Mouse (Mus musculus): ENCODE measurements around the gene Stk35. TPM values are rescaled to one million over a fixed set of nuclear protein-coding genes. Genes with fewer than 3 reads are reported as not detected.

Gene Stk35
- total and polyA plus RNA-seq, 2 experiments from 2014 or later, result 4.4 to 14.8 TPM

DNA sequence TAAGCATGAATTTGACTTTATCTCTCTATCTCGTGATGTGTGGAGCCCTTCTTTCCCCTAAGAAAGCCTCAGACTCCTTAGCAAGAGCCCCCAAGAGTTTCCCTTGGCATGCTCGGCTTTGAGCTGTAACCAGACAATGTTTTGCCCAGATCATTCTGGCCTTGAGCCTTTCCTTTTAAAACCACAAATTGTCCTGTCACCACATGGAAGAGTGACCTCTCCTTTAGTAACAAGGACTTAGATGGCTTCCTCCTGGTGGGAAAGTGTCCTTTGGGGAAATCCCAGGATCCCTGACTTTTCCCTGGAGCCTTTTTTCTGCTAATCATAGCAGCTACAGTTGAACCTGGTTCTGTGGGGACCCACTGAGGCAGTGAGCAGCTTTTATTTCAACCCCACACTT is 19.2 kb downstream of the Stk35 start:
- Histone ChIP-seq H3K36me3 (ENCODE audit: insufficient read depth) (peaks cover 6% of the 10 kb centered on the region; the same call in 1 of the 2 replicates), H3K9me3 (ENCODE audit: low read length) (no peaks in the 10 kb centered on the region), H3K4me3 (ENCODE audit: low read depth, low read length) (no peak overlapping the region), H3K4me2 (ENCODE audit: low read depth) (no peak overlapping the region), H3K9ac (no peak overlapping the region), H3K27ac (ENCODE audit: low read depth, low read length) (no peak overlapping the region), H3K27me3 (ENCODE audit: insufficient read depth, low read length) (no peaks in the 10 kb centered on the region), H3K4me1 (ENCODE audit: insufficient read depth) (peaks cover 4% of the 10 kb centered on the region; the same call in 1 of the 2 replicates)
- WGBS, result 65% methylated on average over 2 of the region's 2 CpGs
- TF ChIP-seq CTCF (IDR thresholded peaks at IDR 0.05; ENCODE audit: low read depth), result no peak
- ATAC-seq, result no peak
- no peak for DNase-seq

DNA sequence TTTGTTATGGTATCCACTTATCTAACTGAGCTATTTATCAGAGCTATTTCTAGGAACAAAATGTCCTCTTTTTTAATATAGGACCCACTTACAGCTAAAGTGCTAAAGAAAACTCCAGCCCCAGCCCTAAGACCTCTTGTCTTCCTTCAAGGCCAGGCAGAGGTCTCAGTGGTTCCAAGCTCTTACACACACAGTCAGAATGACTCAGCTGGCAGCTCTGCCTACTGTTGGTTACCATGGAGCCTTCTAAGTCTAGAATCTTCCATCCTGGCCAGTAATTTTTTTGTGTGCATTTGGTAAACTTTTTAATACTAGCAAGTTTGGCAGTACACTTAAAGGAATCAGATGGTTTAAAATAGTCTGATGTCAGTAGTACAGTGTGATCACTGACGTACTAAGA is 19.6 kb downstream of the Stk35 start:
- H3K9ac ChIP-seq, result no peak overlapping the region
- H3K9me3 ChIP-seq (ENCODE audit: low read length), result no peaks in the 10 kb centered on the region
- no peak overlapping the region for H3K27ac ChIP-seq (ENCODE audit: low read depth, low read length)
- peaks cover 4% of the 10 kb centered on the region; the same call in 1 of the 2 replicates for H3K4me1 ChIP-seq (ENCODE audit: insufficient read depth)
- no peak for TF ChIP-seq CTCF (IDR thresholded peaks at IDR 0.05; ENCODE audit: low read depth)
- ATAC-seq (no peak), DNase-seq (no peak)
- H3K27me3 ChIP-seq (ENCODE audit: insufficient read depth, low read length), result no peaks in the 10 kb centered on the region
- WGBS, result 65% methylated on average over 1 of the region's 1 CpGs
- peaks cover 6% of the 10 kb centered on the region; the same call in 1 of the 2 replicates for H3K36me3 ChIP-seq (ENCODE audit: insufficient read depth)
- no peak overlapping the region for H3K4me2 ChIP-seq (ENCODE audit: low read depth)
- H3K4me3 ChIP-seq (ENCODE audit: low read depth, low read length), result no peak overlapping the region

DNA sequence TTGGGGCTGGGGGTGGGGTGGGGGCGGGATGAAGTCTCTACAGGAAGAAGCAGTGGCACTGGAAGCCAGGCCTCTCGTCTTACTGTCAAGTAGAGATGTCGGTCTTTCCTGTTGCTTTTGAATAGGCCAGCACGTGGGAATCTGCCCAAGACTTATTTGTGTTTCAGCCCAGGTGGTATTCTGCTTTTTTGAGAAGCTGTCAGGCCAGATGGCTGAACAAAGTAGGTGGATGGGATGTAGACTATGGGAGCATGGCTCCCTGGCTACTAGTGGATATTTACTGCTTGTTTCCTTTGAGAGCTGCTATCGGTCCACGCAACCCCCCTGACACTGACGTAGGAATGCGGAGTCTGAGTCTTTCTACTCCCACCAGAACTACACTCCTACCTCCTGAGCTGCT is 20.7 kb downstream of the Stk35 start:
- no peak for TF ChIP-seq CTCF (IDR thresholded peaks at IDR 0.05; ENCODE audit: low read depth)

DNA sequence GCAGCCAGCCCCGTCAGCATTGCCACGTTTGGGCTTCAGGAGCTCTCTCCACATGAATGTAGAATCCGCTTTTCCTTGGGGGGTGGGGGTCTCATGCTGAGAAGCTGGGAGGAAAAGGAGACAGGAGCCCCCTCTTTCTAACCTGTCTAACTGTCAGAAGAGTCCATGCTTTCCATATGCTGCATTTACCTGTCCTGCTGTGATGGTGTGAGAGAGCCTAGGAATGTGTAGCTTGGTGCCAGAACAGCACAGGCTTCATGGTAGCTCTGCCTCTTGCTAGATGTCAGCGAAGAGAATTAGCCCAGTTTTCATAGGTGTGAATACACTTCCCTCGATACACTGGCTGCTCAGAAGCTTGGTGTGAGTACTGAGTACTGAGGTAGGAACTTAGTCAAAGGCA is 21.3 kb downstream of the Stk35 start:
- TF ChIP-seq CTCF (IDR thresholded peaks at IDR 0.05; ENCODE audit: low read depth), result no peak
- H3K4me3 ChIP-seq (ENCODE audit: low read depth, low read length), result no peak overlapping the region
- 85% methylated on average over 5 of the region's 5 CpGs for WGBS
- DNase-seq (no peak), ATAC-seq (no peak)
- peaks cover 4% of the 10 kb centered on the region; the same call in 1 of the 2 replicates for H3K4me1 ChIP-seq (ENCODE audit: insufficient read depth)
- H3K9me3 ChIP-seq (ENCODE audit: low read length), result no peaks in the 10 kb centered on the region
- no peak overlapping the region for H3K4me2 ChIP-seq (ENCODE audit: low read depth)
- peaks cover 6% of the 10 kb centered on the region; the same call in 1 of the 2 replicates for H3K36me3 ChIP-seq (ENCODE audit: insufficient read depth)
- no peak overlapping the region for H3K27ac ChIP-seq (ENCODE audit: low read depth, low read length)
- H3K27me3 ChIP-seq (ENCODE audit: insufficient read depth, low read length), result no peaks in the 10 kb centered on the region
- H3K9ac ChIP-seq, result no peak overlapping the region

More for the DNA sequence above, 20.7 kb downstream of the Stk35 start:
- H3K4me2 ChIP-seq (ENCODE audit: low read depth), result no peak overlapping the region
- H3K36me3 ChIP-seq (ENCODE audit: insufficient read depth), result peaks cover 6% of the 10 kb centered on the region; the same call in 1 of the 2 replicates
- WGBS, result 69% methylated on average over 8 of the region's 8 CpGs
- H3K27me3 ChIP-seq (ENCODE audit: insufficient read depth, low read length), result no peaks in the 10 kb centered on the region
- H3K9me3 ChIP-seq (ENCODE audit: low read length), result no peaks in the 10 kb centered on the region
- DNase-seq (no peak), ATAC-seq (no peak)
- no peak overlapping the region for H3K4me3 ChIP-seq (ENCODE audit: low read depth, low read length)
- H3K4me1 ChIP-seq (ENCODE audit: insufficient read depth), result peaks cover 4% of the 10 kb centered on the region; the same call in 1 of the 2 replicates
- no peak overlapping the region for H3K27ac ChIP-seq (ENCODE audit: low read depth, low read length)
- H3K9ac ChIP-seq, result no peak overlapping the region

DNA sequence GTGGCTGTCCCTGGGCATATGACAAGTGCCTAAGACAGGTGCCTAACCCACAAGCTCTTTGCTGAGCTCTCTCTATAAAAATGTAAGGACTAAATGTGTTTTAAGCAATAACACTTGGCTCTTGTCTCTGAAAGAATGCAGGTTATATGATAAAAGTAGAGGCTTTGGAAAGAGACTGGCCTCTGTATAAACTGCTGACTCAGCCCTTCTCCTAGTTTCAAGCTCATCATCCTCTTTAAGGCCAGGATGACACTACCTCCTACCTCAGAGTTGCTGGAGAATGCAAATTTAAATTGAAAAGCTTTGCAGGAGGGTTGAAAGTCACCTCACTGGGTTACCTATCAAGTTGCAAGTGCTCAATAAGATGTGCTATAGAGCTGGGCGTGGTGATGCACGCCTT is 23.0 kb downstream of the Stk35 start:
- Histone ChIP-seq H3K27ac (ENCODE audit: low read depth, low read length) (no peak overlapping the region), H3K4me3 (ENCODE audit: low read depth, low read length) (no peak overlapping the region), H3K36me3 (ENCODE audit: insufficient read depth) (peaks cover 9% of the 10 kb centered on the region), H3K27me3 (ENCODE audit: insufficient read depth, low read length) (no peaks in the 10 kb centered on the region), H3K9ac (no peak overlapping the region), H3K4me2 (ENCODE audit: low read depth) (no peak overlapping the region), H3K4me1 (ENCODE audit: insufficient read depth) (peaks cover 4% of the 10 kb centered on the region; the same call in 1 of the 2 replicates), H3K9me3 (ENCODE audit: low read length) (no peaks in the 10 kb centered on the region)
- ATAC-seq, result no peak
- 94% methylated on average over 2 of the region's 2 CpGs for WGBS
- TF ChIP-seq CTCF (IDR thresholded peaks at IDR 0.05; ENCODE audit: low read depth), result no peak
- no peak for DNase-seq

DNA sequence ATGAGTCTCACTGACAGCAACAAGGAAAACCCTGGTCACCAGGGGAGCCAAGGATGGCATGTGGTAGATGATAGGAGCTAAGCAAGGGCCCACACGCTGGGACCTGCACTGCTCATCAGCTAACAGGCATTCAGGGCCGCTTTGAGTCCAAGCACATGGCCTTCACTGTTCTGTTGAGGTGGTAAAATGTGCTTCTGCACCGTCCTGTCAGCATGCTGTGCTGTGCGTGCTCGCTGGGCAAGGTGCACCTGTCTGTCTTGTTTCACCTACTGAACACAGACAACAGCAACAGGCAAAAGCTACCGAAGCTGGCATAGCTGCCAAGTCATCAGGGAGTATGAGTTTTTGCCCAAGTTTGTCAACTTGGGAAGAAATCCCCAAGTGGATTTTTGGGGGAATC is 23.9 kb downstream of the Stk35 start:
- Histone ChIP-seq H3K4me3 (ENCODE audit: low read depth, low read length) (no peak overlapping the region), H3K4me1 (ENCODE audit: insufficient read depth) (peaks cover 4% of the 10 kb centered on the region; the same call in 1 of the 2 replicates), H3K36me3 (ENCODE audit: insufficient read depth) (peaks cover 14% of the 10 kb centered on the region), H3K4me2 (ENCODE audit: low read depth) (no peak overlapping the region), H3K27me3 (ENCODE audit: insufficient read depth, low read length) (no peaks in the 10 kb centered on the region), H3K27ac (ENCODE audit: low read depth, low read length) (no peak overlapping the region), H3K9ac (no peak overlapping the region), H3K9me3 (ENCODE audit: low read length) (no peaks in the 10 kb centered on the region)
- 92% methylated on average over 6 of the region's 6 CpGs for WGBS
- DNase-seq (no peak), ATAC-seq (no peak)
- no peak for TF ChIP-seq CTCF (IDR thresholded peaks at IDR 0.05; ENCODE audit: low read depth)

DNA sequence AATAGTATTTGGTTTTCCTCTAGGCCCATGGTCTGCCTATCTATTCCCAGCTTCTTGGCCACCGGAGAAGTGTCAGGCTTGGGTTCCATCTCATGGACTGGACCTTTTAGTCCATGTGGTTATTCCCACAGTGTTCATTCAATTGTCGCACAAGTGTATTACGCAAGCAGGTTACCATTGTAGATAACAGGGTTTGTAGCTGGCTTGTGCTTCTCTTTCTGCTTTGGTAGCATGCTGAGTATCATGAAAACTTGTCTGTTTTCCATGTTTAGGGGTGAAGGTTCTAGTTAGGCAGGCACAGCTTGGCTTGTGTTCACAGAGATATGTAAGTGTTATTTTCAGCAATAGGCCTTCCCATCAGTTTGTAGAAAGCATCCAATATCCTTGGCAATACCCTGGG is 25.8 kb downstream of the Stk35 start:
- no peaks in the 10 kb centered on the region for H3K9me3 ChIP-seq (ENCODE audit: low read length)
- H3K27ac ChIP-seq (ENCODE audit: low read depth, low read length), result no peak overlapping the region
- ATAC-seq, result no peak
- H3K4me2 ChIP-seq (ENCODE audit: low read depth), result no peak overlapping the region
- no peak for DNase-seq
- 96% methylated on average over 3 of the region's 3 CpGs for WGBS
- no peaks in the 10 kb centered on the region for H3K27me3 ChIP-seq (ENCODE audit: insufficient read depth, low read length)
- H3K4me3 ChIP-seq (ENCODE audit: low read depth, low read length), result no peak overlapping the region
- H3K9ac ChIP-seq, result no peak overlapping the region
- H3K4me1 ChIP-seq (ENCODE audit: insufficient read depth), result no peaks in the 10 kb centered on the region
- TF ChIP-seq CTCF (IDR thresholded peaks at IDR 0.05; ENCODE audit: low read depth), result no peak
- peaks cover 29% of the 10 kb centered on the region for H3K36me3 ChIP-seq (ENCODE audit: insufficient read depth)

All from forebrain, postnatal 0 days (tissue).